Mouse (Mus musculus): ENCODE measurements at regions not wholly inside any gene's neighbourhood (a gene's known extent, or its start where the extent isn't known, plus 50 kb on each side); places are given as distances from the start of the nearest gene placed in this dataset.

DNA sequence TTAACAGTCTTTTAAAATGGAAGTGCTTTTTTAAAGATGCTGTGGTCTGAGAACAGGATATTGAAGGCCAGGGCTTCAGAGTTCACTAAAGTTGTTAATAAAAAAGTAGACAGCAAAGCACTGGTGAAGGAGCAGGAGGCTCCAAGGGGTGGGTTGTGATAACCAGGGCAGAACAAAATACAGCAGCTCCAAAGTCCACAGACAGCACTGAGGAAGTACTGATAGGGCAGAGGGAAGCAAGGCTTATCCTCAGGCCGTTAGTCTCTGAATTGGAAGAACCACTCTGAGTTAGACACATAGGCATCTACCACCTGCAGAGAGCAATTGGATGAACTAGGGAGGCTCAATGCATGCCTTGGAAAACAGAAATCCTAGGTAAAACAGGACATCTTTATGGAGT lies 62.1 kb downstream of the P2ry1 start:
- no peak for DNase-seq
- intact Hi-C loops (cut with DNase I; ENCODE audit: low total_unique reads), result no loop called here

DNA sequence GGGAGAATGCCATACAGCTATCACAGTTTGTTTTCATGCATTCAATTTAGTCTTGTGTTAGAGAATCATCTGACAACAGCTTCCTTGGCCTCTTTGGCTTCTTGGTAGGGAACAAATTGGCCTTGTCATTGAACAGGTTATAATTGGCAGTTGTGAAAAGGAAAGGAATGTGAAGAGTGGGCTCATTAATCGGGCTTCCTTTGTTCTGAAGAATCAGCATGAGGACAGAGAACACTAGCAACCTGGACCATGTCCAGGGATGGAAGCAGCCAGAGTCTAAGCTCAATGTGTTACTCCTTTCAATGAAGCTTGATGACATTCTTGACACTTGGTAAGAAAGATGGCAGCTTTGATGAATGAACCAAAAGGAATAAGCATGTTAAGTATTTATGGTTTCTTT lies 64.5 kb downstream of the P2ry1 start:
- DNase-seq, result no peak
- intact Hi-C loops (cut with DNase I; ENCODE audit: low total_unique reads), result no loop called here

DNA sequence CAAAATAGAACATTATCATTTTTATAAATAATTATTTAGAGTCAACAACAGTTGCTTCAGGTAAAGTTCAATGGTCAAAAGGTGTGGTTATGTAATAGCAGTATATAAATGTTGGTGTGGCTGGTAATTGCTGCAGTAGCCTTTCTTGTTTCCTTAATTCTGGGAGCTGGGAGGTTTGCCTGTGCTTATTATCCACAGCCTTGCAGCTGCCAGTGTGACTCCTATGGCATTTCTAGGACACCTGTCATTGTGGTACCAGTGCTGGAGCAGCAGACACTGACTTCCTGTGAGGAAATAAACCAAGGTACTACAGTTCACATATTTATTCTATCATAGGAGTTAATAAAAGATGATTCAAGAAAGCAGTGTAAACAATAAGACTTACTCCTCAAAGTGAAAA lies 65.6 kb downstream of the P2ry1 start:
- intact Hi-C loops (cut with DNase I; ENCODE audit: low total_unique reads), result no loop called here
- DNase-seq, result no peak

DNA sequence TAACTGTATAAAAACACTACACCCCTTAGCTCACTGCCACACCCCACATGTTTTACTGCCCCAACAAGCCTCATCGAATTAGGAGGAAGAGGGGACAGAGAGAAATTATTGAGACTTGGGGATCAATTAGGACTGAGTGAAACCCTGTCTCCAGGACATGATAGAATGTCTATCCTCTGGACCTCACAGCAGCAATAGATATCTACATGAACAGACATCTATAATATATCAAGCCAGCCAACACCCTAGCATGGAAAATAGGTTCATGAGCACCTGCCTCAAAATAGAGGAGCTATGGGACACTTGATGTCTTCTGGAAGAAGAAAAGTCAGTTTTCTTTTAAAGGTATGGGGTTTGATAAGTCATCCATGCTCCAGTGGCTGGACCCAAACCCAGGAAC lies 68.4 kb downstream of the P2ry1 start:
- intact Hi-C loops (cut with DNase I; ENCODE audit: low total_unique reads), result no loop called here
- no peak for DNase-seq

DNA sequence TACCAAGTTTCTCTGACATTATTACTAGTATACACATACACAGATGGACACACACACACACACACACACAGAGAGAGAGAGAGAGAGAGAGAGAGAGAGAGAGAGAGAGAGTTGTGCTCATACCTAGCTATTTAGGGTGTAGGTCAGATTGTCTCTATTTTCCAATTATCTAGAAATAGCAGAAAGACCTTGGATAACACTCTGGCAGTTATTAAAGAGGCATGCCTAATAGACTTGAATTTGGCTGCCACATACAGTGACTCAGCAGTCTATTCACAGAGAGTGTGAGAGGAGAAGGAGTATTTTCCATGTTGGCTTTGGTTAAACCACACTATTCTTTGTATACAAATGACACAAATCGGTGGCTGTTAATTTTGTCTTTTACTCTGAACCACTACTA lies 69.7 kb downstream of the P2ry1 start:
- DNase-seq, result no peak
- intact Hi-C loops (cut with DNase I; ENCODE audit: low total_unique reads), result no loop called here

DNA sequence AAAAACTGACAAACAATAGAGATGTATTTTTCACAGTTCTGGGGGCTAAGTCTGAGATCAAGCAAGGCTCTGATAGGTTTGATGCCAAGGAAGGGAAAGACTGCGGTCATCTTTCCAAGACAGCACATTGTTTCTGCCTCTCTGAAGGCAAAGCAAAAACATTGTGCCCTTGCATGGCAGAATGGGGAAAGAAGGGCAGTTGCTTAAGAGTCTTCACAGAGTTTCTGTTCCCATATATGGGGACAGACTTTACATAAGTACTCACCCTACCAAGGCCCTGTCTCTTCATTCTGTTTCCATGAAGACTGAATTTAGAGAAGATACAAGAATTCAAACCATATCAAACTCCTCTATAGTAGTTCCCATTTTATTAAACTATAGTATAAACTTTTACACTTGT lies 70.5 kb downstream of the P2ry1 start:
- no peak for DNase-seq
- intact Hi-C loops (cut with DNase I; ENCODE audit: low total_unique reads), result no loop called here

DNA sequence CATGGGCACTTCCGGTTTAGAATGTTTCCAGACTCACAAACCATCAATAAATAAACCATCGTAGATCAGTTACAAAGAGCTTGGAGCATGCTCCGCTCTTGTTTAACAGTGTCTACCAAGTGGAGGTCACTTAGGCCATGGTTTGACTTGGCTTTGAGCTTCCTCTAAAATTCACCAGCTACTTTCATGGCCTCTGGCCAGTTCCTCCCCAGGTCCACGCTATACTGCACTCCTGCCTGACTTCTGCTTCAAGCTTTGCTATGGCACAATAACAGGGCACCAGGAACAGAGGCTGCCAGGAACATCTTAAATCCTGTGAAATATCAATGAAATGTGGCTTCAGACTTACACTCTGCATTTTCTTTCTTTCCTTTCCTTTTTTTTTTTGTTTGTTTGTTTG lies 71.2 kb downstream of the P2ry1 start:
- DNase-seq, result no peak
- intact Hi-C loops (cut with DNase I; ENCODE audit: low total_unique reads), result no loop called here

DNA sequence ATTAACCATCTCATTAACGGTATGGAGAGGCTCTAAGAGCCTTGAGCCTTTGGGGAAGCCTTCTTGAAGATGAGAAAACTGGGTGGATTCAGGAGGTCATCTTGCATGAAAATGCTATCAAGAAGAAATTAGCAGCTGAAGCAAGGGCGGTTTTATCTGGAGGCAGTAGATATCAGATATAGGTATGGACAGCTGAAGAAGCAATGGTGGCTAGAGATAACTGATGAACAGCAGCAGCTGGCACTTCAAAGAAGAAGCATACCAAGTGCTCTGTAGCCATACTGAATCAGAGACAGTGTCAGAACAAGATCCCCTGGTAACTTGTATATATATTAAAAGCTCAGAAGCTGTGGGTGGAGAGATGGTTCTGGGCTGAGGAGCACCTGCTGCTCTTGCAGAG lies 73.2 kb downstream of the P2ry1 start:
- no peak for DNase-seq
- intact Hi-C loops (cut with DNase I; ENCODE audit: low total_unique reads), result no loop called here

DNA sequence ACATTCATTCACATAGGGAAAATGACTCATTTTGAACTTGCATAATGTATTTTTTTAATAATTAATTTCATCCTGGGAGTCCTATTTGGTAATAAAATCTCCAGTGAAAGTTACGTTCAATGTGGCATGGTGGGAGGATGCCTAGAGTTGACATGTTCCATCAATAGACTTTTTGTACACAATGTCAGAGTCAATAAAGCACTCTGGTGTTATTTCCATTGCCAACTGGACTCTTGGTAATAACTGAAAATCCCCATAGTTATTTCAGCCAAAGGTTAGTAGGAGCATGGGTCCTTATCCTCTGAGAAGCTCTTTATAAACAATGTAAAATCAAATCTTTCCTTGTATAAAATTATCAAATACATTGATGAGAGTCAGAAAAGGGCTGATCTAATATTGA lies 87.3 kb downstream of the P2ry1 start:
- intact Hi-C loops (cut with DNase I; ENCODE audit: low total_unique reads), result no loop called here
- DNase-seq, result no peak

DNA sequence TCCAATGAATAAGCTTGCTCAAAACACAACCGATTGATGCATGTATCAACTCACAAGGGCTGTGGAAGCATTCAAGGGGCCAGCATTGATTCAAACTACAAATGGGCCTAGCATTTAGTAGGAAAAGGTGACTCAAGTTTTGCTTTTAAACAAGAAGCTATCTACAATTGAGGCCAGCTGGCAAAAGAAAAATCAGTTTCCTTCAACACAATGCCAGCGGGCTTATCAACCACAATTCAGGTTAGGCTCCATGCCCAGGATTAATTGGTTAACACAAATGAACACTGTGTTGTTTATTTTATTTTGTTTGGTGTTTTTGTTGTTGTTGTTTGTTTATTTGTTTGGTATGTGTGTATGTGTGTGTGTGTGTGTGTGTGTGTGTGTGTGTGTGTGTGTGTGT lies 89.4 kb downstream of the P2ry1 start:
- intact Hi-C loops (cut with DNase I; ENCODE audit: low total_unique reads), result no loop called here
- DNase-seq, result no peak

DNA sequence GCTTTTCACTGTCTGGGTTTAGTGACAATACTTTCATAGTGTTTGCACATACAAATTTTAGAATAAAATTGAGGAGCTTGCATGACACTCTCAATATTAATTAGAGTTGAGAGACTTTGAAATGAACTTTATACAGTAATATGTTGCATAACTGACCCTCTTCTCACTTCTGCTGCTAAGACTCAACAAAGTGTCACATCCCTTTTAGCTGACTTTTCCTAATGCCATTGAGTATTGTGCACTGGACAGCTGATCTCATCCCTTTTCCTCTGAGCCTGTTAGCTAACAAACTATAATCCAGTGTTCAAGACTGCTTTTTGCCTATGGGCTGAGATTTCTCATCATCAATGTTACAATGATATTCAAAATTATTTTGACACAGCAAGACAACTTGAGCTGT lies 113.8 kb downstream of the P2ry1 start:
- no peak for DNase-seq
- intact Hi-C loops (cut with DNase I; ENCODE audit: low total_unique reads), result no loop called here

DNA sequence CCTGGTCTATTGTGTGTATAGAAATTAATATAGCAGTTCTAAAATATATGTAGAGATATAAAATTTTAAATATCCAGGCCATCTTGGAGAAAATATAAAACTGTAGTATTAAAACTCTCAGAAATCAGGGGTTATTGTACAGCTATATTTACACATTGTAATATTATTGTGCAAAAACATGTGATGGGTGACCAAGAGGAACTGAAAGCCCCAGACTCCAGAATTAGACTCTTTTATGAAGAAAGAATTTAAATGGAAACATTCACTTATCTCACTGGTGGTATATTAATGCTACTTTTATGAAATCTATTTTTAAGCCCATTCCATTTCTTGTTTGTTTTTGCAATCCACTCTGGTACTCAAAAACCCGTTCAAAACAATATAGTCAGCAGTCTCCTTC lies 130.5 kb downstream of the P2ry1 start:
- no peak for DNase-seq
- intact Hi-C loops (cut with DNase I; ENCODE audit: low total_unique reads), result no loop called here

DNA sequence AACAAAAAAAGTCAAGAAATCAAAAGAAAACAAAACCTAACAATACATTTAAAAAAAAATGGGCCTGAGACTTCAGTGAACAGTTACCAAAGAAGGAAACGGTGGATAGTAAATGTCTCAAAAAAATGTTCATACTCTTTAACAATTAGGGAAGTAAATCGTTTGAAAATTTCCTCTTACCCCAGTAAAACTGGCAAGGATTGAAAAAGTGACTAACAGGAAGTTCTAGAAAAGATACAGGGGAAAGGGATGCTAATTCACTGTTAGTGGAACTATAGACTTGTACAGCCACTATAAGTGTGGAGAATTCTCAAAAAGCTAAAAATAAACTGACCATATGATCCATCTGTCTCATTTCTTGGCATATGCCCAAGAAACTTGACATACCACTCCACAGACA lies 151.5 kb downstream of the P2ry1 start:
- intact Hi-C loops (cut with DNase I; ENCODE audit: low total_unique reads), result no loop called here
- no peak for DNase-seq

DNA sequence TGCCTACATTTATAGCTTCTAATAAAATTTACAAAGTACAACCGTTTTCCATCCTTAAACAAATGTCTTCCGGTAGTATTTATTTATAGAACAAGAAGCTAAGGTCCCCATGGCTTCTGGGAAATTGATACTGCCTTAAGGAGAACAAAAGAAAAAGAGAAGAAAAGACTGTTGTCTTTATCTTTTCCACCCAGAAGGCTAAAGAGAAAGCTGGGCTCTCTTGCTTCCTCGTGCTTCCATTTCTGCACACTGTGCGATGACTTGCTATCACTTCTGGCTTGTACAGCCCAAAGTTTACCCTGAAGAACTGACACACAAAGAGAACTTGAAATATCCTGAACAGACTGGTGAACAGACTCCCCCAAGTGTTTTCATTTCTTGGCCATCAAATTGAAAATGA lies 157.2 kb downstream of the P2ry1 start:
- DNase-seq, result no peak
- intact Hi-C loops (cut with DNase I; ENCODE audit: low total_unique reads), result no loop called here

DNA sequence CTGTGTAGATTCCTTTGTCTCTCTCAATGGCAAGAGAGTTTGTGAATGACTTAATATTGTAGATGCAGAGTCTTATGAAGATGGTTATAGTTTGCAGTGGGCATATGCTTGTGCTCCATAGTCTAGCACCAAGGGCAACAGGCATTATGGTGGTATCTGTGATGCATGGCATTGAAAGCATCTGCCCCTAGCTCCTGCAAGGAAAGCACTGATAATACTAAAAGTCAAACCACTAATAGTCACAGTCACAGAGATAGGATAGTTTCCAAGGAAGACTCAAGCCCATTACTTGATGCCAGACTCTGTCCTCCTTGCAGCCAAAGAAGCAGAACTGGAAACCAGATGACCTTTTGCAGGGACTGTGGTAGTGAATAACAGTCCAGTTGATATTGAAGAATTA lies 158.8 kb downstream of the P2ry1 start:
- intact Hi-C loops (cut with DNase I; ENCODE audit: low total_unique reads), result no loop called here

DNA sequence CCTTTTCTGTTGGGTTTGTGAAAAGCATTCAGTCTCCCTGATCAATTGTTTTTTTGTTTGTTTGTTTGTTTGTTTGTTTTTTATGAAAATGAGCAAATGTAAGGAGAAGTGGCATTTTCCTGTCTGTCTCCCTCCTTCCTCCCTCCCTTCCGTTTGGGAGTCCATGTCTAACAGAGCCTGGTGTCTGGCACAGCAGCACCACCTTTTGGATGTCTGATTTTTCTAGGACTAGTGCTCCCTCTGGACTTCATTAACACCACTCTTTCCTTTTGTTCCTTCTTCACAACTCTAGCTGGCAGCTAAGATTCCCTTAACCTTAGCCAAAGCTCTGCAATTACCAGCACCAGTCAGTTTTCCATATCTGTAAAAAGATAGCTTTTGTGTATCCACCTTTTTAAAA lies 175.6 kb upstream of the Rap2b start:
- DNase-seq, result no peak
- intact Hi-C loops (cut with DNase I; ENCODE audit: low total_unique reads), result no loop called here

More for the DNA sequence above, 158.8 kb downstream of the P2ry1 start:
- no peak for DNase-seq

DNA sequence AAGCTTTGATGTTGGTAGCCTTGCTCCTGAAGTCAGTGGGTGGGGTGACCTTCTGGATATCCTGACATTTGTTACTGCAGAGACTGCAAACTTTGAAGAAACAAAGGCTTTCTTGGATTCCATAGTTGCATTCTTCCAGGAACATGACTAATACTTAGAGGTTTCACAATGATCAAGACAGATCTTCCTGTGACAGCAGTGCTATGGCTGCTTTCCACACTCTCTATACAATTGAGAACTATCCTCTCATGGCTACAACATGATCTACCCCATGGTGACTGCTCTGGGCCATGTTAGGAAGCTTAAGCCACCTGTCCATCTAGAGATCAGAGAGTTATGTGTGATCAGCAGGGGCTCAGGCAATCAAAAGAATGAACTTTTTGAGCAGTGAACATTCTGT lies 172.8 kb upstream of the Rap2b start:
- no peak for DNase-seq
- intact Hi-C loops (cut with DNase I; ENCODE audit: low total_unique reads), result no loop called here

DNA sequence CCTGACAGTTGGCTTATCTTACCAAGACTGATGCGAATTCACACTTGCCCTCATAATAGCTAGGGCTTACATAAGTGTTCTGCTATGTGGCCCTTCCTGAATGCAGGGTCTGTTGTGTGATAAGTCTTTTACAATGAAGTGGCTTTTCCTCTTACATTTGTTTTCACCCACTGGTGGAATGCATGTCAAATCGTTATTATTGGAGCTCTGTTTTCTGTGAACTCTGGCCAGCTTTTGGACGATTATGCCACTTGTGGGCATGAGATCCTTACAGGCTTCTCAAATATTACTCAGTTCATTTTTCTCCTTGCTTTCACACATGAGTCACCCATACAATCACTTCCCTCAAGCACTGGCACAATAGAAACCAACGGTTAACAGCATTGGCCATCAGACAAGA lies 144.9 kb upstream of the Rap2b start:
- intact Hi-C loops (cut with DNase I; ENCODE audit: low total_unique reads), result no loop called here
- no peak for DNase-seq

DNA sequence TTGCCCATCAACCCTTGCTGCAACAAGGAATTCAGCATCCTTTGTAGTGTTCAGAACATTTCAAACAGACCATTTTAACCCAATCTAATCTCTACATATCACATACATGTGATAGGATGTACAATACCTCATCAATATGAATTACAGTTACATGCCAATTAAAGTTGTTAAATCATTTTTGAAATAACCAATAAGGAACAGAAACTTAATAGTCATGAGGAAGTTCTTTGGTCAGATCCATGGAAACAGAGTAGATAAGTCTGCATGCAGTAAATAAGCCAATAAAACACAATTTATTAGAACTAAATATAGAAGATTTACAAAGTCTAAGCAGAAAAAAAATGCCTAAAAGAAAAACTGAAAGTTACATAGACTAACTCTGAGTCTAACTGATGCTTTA lies 136.9 kb upstream of the Rap2b start:
- intact Hi-C loops (cut with DNase I; ENCODE audit: low total_unique reads), result no loop called here
- no peak for DNase-seq

DNA sequence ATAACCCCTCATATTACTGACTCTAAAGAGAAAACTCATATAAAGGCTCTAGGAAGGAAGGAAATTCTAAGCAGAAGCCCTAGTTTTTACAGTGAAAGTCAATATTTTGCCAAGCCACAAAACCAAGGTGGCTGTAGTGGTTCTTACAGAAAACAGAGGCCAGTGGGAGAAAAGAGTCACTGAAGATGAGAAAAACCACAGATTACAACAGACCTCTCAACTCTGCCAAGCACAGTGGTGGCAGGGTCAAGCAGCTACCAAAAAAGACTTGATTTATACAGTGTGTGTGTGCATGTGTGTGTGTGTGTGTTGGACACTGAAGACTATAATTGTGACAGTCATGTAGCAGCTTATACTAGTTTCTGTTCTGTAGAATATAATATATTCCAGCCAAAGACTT lies 136.4 kb upstream of the Rap2b start:
- intact Hi-C loops (cut with DNase I; ENCODE audit: low total_unique reads), result no loop called here
- no peak for DNase-seq

DNA sequence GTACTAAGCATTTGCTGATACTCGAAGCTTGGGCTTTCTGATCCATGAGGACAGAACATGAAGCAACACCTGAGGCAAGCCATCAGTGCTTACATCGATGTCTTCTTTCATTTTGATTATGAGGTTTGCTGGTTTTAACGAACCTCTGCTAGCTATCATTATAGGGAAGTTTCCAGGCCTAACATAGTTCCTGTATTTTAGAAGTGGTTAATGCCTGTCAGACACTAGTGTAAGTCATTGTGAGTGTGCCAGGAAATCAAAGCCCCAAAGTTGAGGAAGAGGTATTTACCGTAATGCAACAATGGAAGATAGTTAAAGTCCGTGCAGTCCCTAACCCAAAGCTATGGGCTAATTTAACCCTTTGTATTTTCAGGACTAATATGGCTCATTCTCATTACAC lies 120.1 kb upstream of the Rap2b start:
- intact Hi-C loops (cut with DNase I; ENCODE audit: low total_unique reads), result no loop called here
- DNase-seq, result no peak

DNA sequence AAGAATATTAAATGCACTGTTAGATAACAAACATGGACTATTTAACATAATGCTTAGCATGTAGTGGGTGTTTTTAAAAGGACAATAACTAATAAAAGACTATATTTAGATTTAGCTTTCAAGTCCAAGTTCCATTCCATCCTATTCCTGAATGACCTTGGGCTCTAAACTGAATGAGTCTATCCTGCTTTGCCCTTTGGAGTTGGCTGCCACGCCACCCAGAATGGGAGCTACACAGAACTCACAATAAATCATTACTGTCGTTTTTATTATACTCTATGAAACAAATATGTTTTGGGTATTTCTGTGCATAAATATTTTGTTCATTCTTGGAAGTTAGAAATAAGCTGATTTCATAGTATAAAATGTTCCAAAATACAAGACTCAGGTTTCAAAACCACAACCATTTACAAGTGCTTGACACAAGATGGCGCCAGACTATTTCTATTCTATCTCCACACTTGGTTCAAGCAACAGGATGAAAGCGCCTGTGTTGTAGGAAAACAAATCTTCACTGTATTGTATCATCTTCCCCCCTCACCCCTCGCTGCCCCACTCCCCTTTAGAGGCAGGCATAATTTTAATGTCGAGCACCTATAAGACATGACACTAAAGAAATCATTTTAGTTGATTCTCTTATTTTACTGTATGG lies 117.4 kb upstream of the Rap2b start:
- DNase-seq, result peak; percentile 13
- intact Hi-C loops (cut with DNase I; ENCODE audit: low total_unique reads), result no loop called here

All from gastrocnemius, postnatal 14 days (tissue).